Mouse (Mus musculus): ENCODE data around the gene Pigm. TPM values are rescaled to one million over a fixed set of nuclear protein-coding genes. Genes with fewer than 3 reads are reported as not detected.

The Pigm gene
- 6.6 and 7.2 TPM in 2 replicates for polyA plus RNA-seq (2012; rRNA removed)

DNA sequence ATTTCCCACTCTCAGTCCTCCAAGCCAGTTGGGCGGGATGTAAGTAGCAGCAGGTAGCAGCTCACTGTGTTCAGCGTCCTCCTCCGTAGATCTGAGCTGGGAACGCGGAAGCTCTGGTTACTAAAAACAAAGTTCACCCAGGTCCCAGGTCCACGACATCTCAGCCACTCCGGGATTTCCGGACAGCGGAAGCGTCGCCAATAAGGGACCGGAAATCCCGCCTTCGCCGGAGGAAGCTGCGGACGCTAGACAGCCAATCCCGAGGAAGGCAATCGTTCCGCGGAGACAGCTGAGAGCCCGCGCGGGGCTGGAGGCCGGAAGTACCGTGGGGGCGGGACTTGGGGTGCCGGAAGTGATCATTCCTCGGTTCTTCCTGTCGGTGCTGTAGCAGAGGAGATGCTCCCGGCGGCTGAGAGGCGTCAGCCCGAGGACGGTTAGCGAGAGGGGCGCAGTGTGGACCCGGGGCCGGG, at the start of gene Pigm:
TSS of gene Pigm (plus strand) at position 349 of the 470 bp plus-strand sequence.
- peak; percentile 96 to 99 for DNase-seq (ENCODE audit: extremely low spot score in 1 of 2, low spot score in 1 of 2)

GRCm38 (mm10) chr1:172326684-172327083, 49.7 kb upstream of the Pigm start:
- no peak for DNase-seq (ENCODE audit: extremely low spot score in 1 of 2, low spot score in 1 of 2)

DNA sequence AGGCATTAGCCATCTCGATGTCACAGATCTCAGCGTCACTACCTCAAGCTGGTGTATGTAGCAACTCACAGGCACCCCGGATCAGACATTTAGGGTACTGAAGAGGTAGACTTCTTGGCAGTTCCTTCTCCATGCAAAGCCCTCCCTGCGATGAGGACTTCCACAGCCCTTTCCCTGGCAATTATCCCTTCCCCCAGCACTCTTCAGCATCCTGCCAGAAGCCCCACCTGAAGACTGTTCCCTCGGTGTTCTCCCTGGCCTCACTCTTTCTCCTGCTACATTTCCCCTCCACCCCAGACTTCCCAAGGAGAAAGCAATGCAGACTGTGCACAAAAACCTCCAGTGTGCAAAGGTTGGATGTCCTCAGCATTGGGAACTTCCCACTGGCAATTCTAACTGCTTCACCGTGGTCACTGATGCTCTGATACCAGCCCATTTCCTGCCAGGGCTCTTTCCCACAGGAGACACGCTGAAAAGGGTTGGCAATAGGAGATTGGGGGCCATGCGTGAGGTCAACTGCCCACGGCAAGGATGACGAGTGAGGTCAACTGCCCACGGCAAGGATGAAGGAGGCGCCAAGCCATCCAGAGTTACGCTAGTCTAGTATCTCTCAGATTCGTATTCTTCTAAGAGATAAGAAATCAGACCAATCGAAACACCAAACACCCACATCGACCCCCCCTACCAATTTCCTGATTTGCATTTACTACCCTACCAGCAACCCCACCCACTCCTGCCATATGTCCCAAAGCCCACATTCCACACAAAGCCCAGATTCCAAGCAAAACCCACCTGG, 48.9 kb upstream of the Pigm start:
- DNase-seq (ENCODE audit: extremely low spot score in 1 of 2, low spot score in 1 of 2) = peak in 1 of 2 experiments; percentile 74

GRCm38 (mm10) chr1:172328041-172328440, 48.3 kb upstream of the Pigm start:
- no peak for DNase-seq (ENCODE audit: extremely low spot score in 1 of 2, low spot score in 1 of 2)

- DNase-seq (ENCODE audit: extremely low spot score in 1 of 2, low spot score in 1 of 2) = no peak
Observed at GRCm38 (mm10) chr1:172328461-172328860, 47.9 kb upstream of the Pigm start.

- peak; percentile 90 to 92 for DNase-seq (ENCODE audit: extremely low spot score in 1 of 2, low spot score in 1 of 2)
Observed at GRCm38 (mm10) chr1:172329131-172329530, 47.2 kb upstream of the Pigm start, which contains the start of gene Kcnj9. TSS of gene Kcnj9 (minus strand) at chr1:172329318.

DNA sequence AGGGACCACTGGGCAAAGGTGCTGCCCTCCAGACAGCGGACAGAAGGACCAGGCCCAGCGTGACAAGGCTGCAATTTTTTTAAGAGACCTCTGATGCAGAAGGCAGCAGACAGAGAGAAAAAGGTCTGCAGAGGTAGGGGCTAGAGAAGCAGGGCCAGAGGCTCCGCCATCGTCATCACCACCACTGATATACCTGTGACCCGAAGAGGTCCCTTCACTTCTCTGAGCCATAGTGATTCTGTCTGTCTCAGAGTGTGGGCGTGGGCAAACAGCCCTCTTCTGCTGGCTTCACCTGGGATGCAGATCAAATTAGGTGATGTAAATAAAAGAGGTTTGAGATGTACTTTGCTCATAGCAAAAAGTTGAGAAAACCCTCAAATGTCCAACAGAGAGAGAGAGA, 46.7 kb upstream of the Pigm start:
- DNase-seq (ENCODE audit: extremely low spot score in 1 of 2, low spot score in 1 of 2) = no peak

- peak in 1 of 2 experiments; percentile 51 for DNase-seq (ENCODE audit: extremely low spot score in 1 of 2, low spot score in 1 of 2)
Observed at GRCm38 (mm10) chr1:172331422-172331947, 44.9 kb upstream of the Pigm start.

DNA sequence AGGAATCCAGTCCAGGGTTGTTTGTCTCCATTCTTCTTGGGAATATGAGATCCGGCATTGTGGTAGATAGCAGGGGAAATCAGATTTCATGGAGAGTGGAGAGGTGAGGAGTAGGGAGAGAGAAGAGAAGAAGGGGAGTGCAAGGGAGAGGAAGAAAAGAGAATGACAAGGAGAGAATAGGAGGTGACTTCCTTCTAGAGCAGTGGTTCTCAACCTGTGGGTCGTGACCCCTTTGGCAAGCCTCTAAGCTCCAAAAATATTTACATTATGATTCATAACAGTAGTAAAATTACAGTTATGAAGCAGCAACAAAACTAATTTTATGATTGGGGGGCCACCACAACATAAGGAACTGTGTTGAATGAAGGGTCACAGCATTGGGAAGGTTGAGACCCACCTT, 43.4 kb upstream of the Pigm start:
- DNase-seq (ENCODE audit: extremely low spot score in 1 of 2, low spot score in 1 of 2) = no peak

- DNase-seq (ENCODE audit: extremely low spot score in 1 of 2, low spot score in 1 of 2) = no peak
Observed at GRCm38 (mm10) chr1:172333512-172333911, 42.8 kb upstream of the Pigm start.

GRCm38 (mm10) chr1:172335804-172336203, 40.5 kb upstream of the Pigm start:
- no peak for DNase-seq (ENCODE audit: extremely low spot score in 1 of 2, low spot score in 1 of 2)

- DNase-seq (ENCODE audit: extremely low spot score in 1 of 2, low spot score in 1 of 2) = no peak
Observed at GRCm38 (mm10) chr1:172337411-172338185, 38.7 kb upstream of the Pigm start.

- peak in 1 of 2 experiments; percentile 81 for DNase-seq (ENCODE audit: extremely low spot score in 1 of 2, low spot score in 1 of 2)
Observed at GRCm38 (mm10) chr1:172340729-172341321, 35.5 kb upstream of the Pigm start, which contains the start of gene Kcnj10. TSS of gene Kcnj10 (plus strand) at chr1:172341210.

DNA sequence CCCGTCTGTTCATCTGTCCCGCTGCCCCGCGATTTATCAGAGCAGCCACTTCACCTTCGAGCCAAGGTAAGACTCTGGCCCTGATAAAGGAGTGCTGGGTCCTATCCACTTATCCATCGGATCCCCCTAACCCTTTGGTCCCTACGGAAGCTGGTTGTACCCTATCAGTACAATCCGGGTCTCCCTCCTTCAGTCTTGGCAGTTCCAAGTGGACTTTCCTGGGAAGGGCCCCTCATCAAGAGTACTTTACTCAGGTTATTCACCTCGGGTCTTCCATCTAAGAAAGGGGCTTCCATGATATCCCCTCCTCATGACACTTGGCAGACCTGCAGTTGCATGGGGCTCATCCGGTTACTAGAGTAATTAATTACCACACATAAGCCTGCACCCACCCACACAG, 35.0 kb upstream of the Pigm start:
- no peak for DNase-seq (ENCODE audit: extremely low spot score in 1 of 2, low spot score in 1 of 2)

DNA sequence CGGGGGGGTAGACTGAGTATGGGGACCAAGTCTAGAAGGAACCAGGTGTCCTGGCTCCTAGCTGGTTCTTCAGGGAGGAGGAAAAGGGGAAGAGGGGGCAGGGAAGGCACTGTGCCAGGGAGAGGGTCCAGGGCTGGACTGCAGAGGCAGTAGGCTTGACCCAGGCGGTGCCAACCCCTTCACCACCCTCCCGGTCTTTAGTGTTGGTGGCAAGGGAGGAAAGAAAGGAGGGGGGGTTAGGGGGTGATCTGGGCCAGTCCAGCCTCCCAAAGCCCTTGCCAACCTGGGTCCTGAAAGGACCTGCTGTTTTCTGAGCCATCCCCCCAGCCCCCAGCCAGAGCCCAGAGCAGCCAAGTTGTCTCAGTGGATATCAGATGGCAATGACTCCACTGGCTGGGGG, 33.6 kb upstream of the Pigm start:
- peak in 1 of 2 experiments; percentile 65 for DNase-seq (ENCODE audit: extremely low spot score in 1 of 2, low spot score in 1 of 2)

- DNase-seq (ENCODE audit: extremely low spot score in 1 of 2, low spot score in 1 of 2) = no peak
Observed at GRCm38 (mm10) chr1:172343914-172344313, 32.4 kb upstream of the Pigm start.

DNA sequence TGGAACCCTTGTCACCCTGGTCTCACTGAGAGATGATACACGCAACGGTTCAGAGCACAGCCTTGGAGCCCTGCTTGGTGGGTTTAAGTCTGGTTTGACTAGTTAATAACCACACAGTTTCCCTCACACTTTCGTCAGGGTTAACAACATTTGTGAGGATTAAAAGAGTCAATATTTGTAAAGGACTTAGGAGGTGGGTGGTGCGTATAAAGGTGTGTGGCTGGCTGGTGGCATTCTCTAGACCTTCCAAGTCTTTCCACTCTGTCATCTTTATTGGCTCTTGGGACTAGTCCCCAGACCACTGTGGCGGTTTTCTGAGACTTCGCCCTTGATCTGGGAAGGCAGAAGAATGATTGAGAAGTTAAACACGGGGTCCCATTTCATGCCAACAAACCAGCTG, 31.5 kb upstream of the Pigm start:
- no peak for DNase-seq (ENCODE audit: extremely low spot score in 1 of 2, low spot score in 1 of 2)

DNA sequence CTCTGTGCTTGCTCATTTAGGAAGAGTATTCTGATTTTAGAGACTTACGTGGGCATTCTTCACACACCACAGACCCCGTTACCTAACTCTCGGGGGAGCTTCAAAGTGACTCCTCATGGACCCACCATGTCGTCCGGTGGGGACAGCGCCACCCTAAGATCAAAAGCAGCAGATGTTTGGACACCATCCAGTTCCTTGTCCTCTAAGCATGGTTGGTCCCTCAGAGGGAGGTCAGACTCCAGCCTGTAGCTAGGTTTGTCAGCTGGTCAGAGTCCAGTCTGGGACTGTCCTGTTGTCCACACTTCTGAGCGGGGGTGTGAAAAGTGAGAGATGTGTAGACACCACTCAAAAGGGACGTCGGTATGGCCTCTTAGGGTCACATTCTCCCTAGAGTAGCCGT, 29.6 kb upstream of the Pigm start:
- DNase-seq (ENCODE audit: extremely low spot score in 1 of 2, low spot score in 1 of 2) = no peak

DNA sequence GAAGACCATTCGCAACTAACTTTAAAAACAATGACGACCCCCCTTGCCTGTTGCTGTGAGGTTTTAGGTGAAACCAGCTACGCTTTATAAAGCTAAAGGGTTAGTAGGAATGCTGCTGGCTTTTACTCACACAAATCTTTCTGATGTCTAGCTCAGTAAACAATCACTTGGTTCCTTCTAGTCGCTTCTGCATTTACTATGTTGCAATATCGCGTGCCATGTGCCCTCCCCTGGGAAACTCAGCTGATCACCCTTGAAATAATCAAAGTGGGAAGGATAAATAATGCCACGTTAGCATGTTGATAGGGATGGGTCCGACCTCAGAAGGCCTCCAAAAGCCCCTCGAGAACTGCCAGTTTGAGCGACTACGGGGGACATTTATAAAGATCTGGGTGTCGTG, 29.0 kb upstream of the Pigm start:
- no peak for DNase-seq (ENCODE audit: extremely low spot score in 1 of 2, low spot score in 1 of 2)

- no peak for DNase-seq (ENCODE audit: extremely low spot score in 1 of 2, low spot score in 1 of 2)
Observed at GRCm38 (mm10) chr1:172349504-172349903, 26.8 kb upstream of the Pigm start.
